In the genomic region with DNA sequence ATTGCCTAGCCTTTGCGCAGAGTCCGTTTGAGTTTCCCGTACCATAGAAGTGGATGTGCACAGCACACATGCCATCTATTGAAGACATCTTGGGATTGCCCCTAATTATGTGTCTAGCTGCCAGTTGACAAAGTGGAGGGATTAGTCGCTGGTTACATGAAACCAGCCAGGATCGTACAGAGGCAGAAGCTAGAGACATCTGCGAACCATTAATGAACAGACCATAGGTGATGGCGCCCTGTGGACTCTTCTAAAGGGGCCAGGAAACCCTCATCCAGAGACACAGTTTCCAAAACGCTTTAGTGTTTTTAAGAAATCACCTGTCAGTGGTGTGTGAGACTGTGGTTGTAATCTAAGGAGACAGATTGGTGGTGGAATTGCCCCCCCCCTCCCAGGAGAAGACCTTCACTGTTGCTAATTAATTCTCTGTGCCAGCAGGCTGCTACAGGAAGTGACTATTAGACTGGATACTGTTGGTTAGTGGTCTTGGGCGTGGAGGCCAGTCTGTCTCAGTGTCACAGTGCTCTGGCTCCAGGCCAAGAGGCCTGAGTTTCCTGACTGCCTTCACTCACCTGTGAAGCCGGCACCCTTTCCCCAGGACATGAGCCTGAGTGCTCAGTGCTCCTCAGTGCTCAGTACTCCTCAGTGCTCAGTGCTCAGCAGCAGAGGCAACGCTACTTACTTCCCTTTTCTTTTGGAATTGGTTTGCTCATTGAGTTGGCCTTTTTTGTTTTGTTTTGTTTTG, we compare ENCODE assay signal across 8 mouse cellular contexts. TPM values are rescaled to one million over a fixed set of nuclear protein-coding genes. Genes with fewer than 3 reads are reported as not detected.
DNase-seq lines count a peak whose midpoint lies in the region; ATAC-seq and TF ChIP-seq lines count a peak whose summit lies in the region.

No protein-coding gene starts in this region.

- no peak for TF ChIP-seq POLR2A in limb, embryonic 14.5 days (IDR thresholded peaks at IDR 0.05; ENCODE audit: borderline replicate concordance, extremely low read depth, insufficient read depth, insufficient read length)

- no peaks in the 10 kb centered on the region for H3K27me3 ChIP-seq in forebrain, embryonic 13.5 days
- no peaks in the 10 kb centered on the region for H3K27me3 ChIP-seq in forebrain, postnatal 0 days (ENCODE audit: insufficient read depth, low read length)
- no peaks in the 10 kb centered on the region for H3K27me3 ChIP-seq in limb, embryonic 14.5 days (ENCODE audit: control insufficient read depth, insufficient read depth, low read length)

- H3K9ac ChIP-seq in forebrain, embryonic 13.5 days: no peak overlapping the region
- H3K9ac ChIP-seq in forebrain, postnatal 0 days: no peak overlapping the region
- no peak overlapping the region for H3K9ac ChIP-seq in limb, embryonic 14.5 days (ENCODE audit: low read depth, low read length, severe bottlenecking)

- ATAC-seq in forebrain, embryonic 13.5 days: no peak
- ATAC-seq in forebrain, postnatal 0 days: no peak
- peak; percentile 64 for ATAC-seq in limb, embryonic 14.5 days (ENCODE audit: low FRiP score, low read depth)
- ATAC-seq in erythroid progenitor cell, adult 5-6 weeks (replicated peaks; ENCODE audit: low FRiP score, poor library complexity, severe bottlenecking): no peak

- no peak overlapping the region for H3K4me3 ChIP-seq in forebrain, embryonic 13.5 days
- H3K4me3 ChIP-seq in forebrain, postnatal 0 days (ENCODE audit: low read depth, low read length): no peak overlapping the region
- H3K4me3 ChIP-seq in limb, embryonic 14.5 days (replicated peaks; ENCODE audit: low read length): no peak overlapping the region

- intact Hi-C loops in gastrocnemius, postnatal 14 days (cut with DNase I; ENCODE audit: low total_unique reads): loop anchor here (5.0 kb wide), 1 partner anchor 43 kb away; no protein-coding TSS in a partner anchor

- H3K9me3 ChIP-seq in forebrain, embryonic 13.5 days (replicated peaks): no peaks in the 10 kb centered on the region
- no peaks in the 10 kb centered on the region for H3K9me3 ChIP-seq in forebrain, postnatal 0 days (ENCODE audit: low read length)
- no peaks in the 10 kb centered on the region for H3K9me3 ChIP-seq in limb, embryonic 14.5 days (ENCODE audit: control insufficient read depth, low read length)

- H3K4me1 ChIP-seq in forebrain, embryonic 13.5 days: peaks cover 24% of the 10 kb centered on the region
- H3K4me1 ChIP-seq in forebrain, postnatal 0 days (ENCODE audit: insufficient read depth): no peaks in the 10 kb centered on the region
- H3K4me1 ChIP-seq in limb, embryonic 14.5 days (ENCODE audit: control insufficient read depth, insufficient read depth, low read length): peaks cover 23% of the 10 kb centered on the region

- no peak for TF ChIP-seq CTCF in forebrain, postnatal 0 days (IDR thresholded peaks at IDR 0.05; ENCODE audit: low read depth)

- H3K4me2 ChIP-seq in forebrain, embryonic 13.5 days: no peak overlapping the region
- H3K4me2 ChIP-seq in forebrain, postnatal 0 days (ENCODE audit: low read depth): no peak overlapping the region
- no peak overlapping the region for H3K4me2 ChIP-seq in limb, embryonic 14.5 days (replicated peaks; ENCODE audit: low read depth, low read length, severe bottlenecking)

- 0 out of 2 replicates have a peak overlapping the region, but pooled peaks have one; percentile 10 for H3K27ac ChIP-seq in forebrain, embryonic 13.5 days
- H3K27ac ChIP-seq in forebrain, postnatal 0 days (ENCODE audit: low read depth, low read length): no peak overlapping the region
- H3K27ac ChIP-seq in limb, embryonic 14.5 days (replicated peaks; ENCODE audit: low read depth, low read length): 0 out of 2 replicates have a peak overlapping the region, but pooled peaks have one; percentile 20

- peaks cover 7% of the 10 kb centered on the region for H3K36me3 ChIP-seq in forebrain, embryonic 13.5 days (ENCODE audit: poor library complexity, severe bottlenecking)
- peaks cover 6% of the 10 kb centered on the region; the same call in 1 of the 2 replicates for H3K36me3 ChIP-seq in forebrain, postnatal 0 days (ENCODE audit: insufficient read depth)
- H3K36me3 ChIP-seq in limb, embryonic 14.5 days (ENCODE audit: control insufficient read depth, insufficient read depth, low read length): peaks cover 17% of the 10 kb centered on the region

- no peak for DNase-seq in forebrain, postnatal 0 days
- peak; percentile 66 for DNase-seq in urinary bladder, postnatal 14 days (ENCODE audit: low spot score)
- no peak for DNase-seq in urinary bladder, postnatal 4 days (ENCODE audit: low spot score in 2 of 2)
- no peak for DNase-seq in limb, embryonic 14.5 days (ENCODE audit: low spot score)
- no peak for DNase-seq in left cerebral cortex, adult 18-20 months (ENCODE audit: low spot score in 2 of 2)
- no peak for DNase-seq in gastrocnemius, postnatal 14 days

- 63% methylated on average over 11 of the region's 11 CpGs for WGBS in forebrain, embryonic 13.5 days
- WGBS in forebrain, postnatal 0 days: 61% methylated on average over 11 of the region's 11 CpGs
- WGBS in limb, embryonic 14.5 days: 28% methylated on average over 11 of the region's 11 CpGs

RNA-seq across cellular contexts. Expression of a gene that starts 37.8 kb away (rescaled TPM):
- 309 TPM in 2 replicates for polyA plus RNA-seq in forebrain, embryonic 13.5 days (2015; fragmentation: Nextera tagmentation; extraction: Ambion mirVana)
- total RNA-seq in forebrain, postnatal 0 days (2014; rRNA removed): 98.3 and 113 TPM in 2 replicates
- polyA plus RNA-seq in forebrain, postnatal 0 days (2015; fragmentation: Nextera tagmentation; extraction: Ambion mirVana): 315 and 325 TPM in 2 replicates
- 177 and 198 TPM in 2 replicates for polyA plus RNA-seq in limb, embryonic 14.5 days (2012; rRNA removed)
- polyA plus RNA-seq in limb, embryonic 14.5 days (2014; fragmentation: Nextera tagmentation; extraction: Ambion mirVana): 284 TPM in 2 replicates
- 100 to 1,000 TPM; 302 to 316 TPM for total RNA-seq in left cerebral cortex, adult 18-20 months (2021)
- total RNA-seq in erythroid progenitor cell, adult 5-6 weeks (2015; ENCODE audit: low replicate concordance): 94.3 and 141 TPM in 2 replicates
- total RNA-seq in erythroid progenitor cell, adult 5-6 weeks (2017; ENCODE audit: low replicate concordance): 29.4 and 35.6 TPM in 2 replicates
- total RNA-seq in gastrocnemius, postnatal 14 days (2021): 100 to 1,000 TPM; 590 to 617 TPM
